26 mouse cellular contexts compared by ENCODE assay signal in the genomic region with DNA sequence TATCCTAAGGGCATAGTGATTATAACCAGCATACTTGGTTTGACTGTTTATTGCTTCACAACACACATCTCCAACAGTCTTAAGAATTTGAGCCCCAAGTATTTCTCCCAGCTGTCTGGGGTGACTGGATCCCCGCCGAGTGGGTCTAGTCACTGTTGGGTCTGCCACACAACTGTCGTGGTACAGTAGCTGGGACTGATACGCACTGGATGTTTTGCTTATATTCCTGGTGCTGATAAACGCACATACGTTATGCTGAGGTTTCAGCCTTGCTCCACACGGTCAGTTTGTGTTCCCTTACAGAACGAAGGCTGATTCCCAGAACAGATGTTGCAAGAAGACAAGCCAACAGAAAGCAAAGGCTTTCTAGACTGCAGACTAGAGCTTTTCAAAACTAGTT.
"Had no signal": no experiment of that assay in that cellular context is flagged by ENCODE, and none has a peak within 500 bp of the region (broad histone marks: within the 10 kb centered on the region; RNA-seq: fewer than 3 reads in every experiment).

No protein-coding gene starts in this region.

- H3K27me3 ChIP-seq: heart, embryonic 13.5 days; heart, embryonic 15.5 days; hindbrain, embryonic 12.5 days; intestine, embryonic 15.5 days; limb, embryonic 12.5 days had no signal

- H3K9ac ChIP-seq: heart, embryonic 13.5 days; heart, embryonic 15.5 days; hindbrain, embryonic 12.5 days; hindbrain, embryonic 14.5 days; intestine, embryonic 15.5 days; limb, embryonic 12.5 days had no signal

- H3K4me1 ChIP-seq: heart, embryonic 13.5 days; heart, embryonic 15.5 days; hindbrain, embryonic 10.5 days; hindbrain, embryonic 12.5 days; limb, embryonic 10.5 days; limb, embryonic 12.5 days had no signal

- H3K4me3 ChIP-seq: gastrocnemius, adult 2 months; heart, adult 2 months; heart, embryonic 13.5 days; heart, embryonic 15.5 days; hindbrain, embryonic 10.5 days; hindbrain, embryonic 12.5 days; intestine, embryonic 15.5 days; layer of hippocampus, adult 2 months; left cerebral cortex, adult 2 months; limb, embryonic 10.5 days; limb, embryonic 12.5 days had no signal

- H3K27ac ChIP-seq: gastrocnemius, adult 2 months; heart, adult 2 months; heart, embryonic 13.5 days; heart, embryonic 15.5 days; hindbrain, embryonic 10.5 days; hindbrain, embryonic 12.5 days; hindbrain, embryonic 14.5 days; intestine, embryonic 15.5 days; layer of hippocampus, adult 2 months; left cerebral cortex, adult 2 months; limb, embryonic 10.5 days; limb, embryonic 12.5 days had no signal

- DNase-seq: gastrocnemius, adult 2 months; gastrocnemius, postnatal 10 days; gastrocnemius, postnatal 25 days; heart, adult 2 months; heart, postnatal 14 days; heart, postnatal 4 days; kidney, adult 18-20 months; kidney, adult 8-10 months; kidney, postnatal 10 days; kidney, postnatal 25 days; kidney, postnatal 4 days had no signal

- H3K36me3 ChIP-seq: intestine, embryonic 15.5 days had no signal

- ATAC-seq: forebrain, embryonic 16.5 days; hindbrain, embryonic 16.5 days; inflammation-experienced regulatory T-cells, adult 6 months; intestine, embryonic 15.5 days; intestine, postnatal 0 days had no signal

- H3K4me2 ChIP-seq: heart, embryonic 11.5 days; heart, embryonic 13.5 days; heart, embryonic 15.5 days; hindbrain, embryonic 12.5 days; hindbrain, embryonic 14.5 days; intestine, embryonic 15.5 days; limb, embryonic 12.5 days had no signal

- H3K9me3 ChIP-seq: heart, embryonic 13.5 days; heart, embryonic 15.5 days; hindbrain, embryonic 10.5 days; hindbrain, embryonic 12.5 days; intestine, embryonic 15.5 days; limb, embryonic 10.5 days; limb, embryonic 12.5 days had no signal
